In genomic region chr13:109293011-109293410, GRCm38 (mm10) we compare ENCODE assay signal across 27 mouse cellular contexts.
DNase-seq lines count a peak whose midpoint lies in the region; ATAC-seq and TF ChIP-seq lines count a peak whose summit lies in the region.
"Had no signal": no experiment of that assay in that cellular context is flagged by ENCODE, and none has a peak within 500 bp of the region (broad histone marks: within the 10 kb centered on the region; RNA-seq: fewer than 3 reads in every experiment).

No protein-coding gene starts in this region.

- peak; percentile 19 for DNase-seq in hindbrain, embryonic 10.5 days (ENCODE audit: low spot score)
- no peak for DNase-seq in midbrain, embryonic 11.5 days (ENCODE audit: low spot score, missing footprints)
- no peak for DNase-seq in midbrain, postnatal 0 days (ENCODE audit: low spot score)
- peak; percentile 31 for DNase-seq in embryo, embryonic 11 days
- peak; percentile 43 for DNase-seq in mesoderm, embryonic 11.5 days (ENCODE audit: low read depth, low spot score)
- no peak for DNase-seq in thymus, postnatal 10 days (ENCODE audit: low spot score in 2 of 2)
- no peak for DNase-seq in cerebellum, postnatal 25 days
- DNase-seq: adrenal gland, postnatal 10 days; adrenal gland, postnatal 36 days; B cell, adult 2 months; cerebellum, adult 18-20 months; cerebellum, adult 9-10 months; cerebellum, postnatal 14 days; forebrain, postnatal 0 days; gastrocnemius, adult 2 months; gastrocnemius, postnatal 14 days; heart, adult 11 months had no signal

- H3K27ac ChIP-seq in hindbrain, embryonic 10.5 days, result no peak overlapping the region
- H3K27ac ChIP-seq in hindbrain, embryonic 12.5 days, result no peak overlapping the region
- H3K27ac ChIP-seq in midbrain, embryonic 11.5 days (ENCODE audit: low read depth, low read length), result no peak overlapping the region
- H3K27ac ChIP-seq in midbrain, postnatal 0 days (ENCODE audit: low read depth, low read length), result no peak overlapping the region
- H3K27ac ChIP-seq: embryonic facial prominence, embryonic 12.5 days; embryonic facial prominence, embryonic 15.5 days; gastrocnemius, adult 2 months; hindbrain, embryonic 15.5 days; intestine, embryonic 15.5 days had no signal

- peaks cover 22% of the 10 kb centered on the region for H3K4me1 ChIP-seq in hindbrain, embryonic 10.5 days (replicated peaks)
- no peaks in the 10 kb centered on the region for H3K4me1 ChIP-seq in hindbrain, embryonic 12.5 days
- peaks cover 2% of the 10 kb centered on the region; the same call in 1 of the 2 replicates for H3K4me1 ChIP-seq in midbrain, embryonic 11.5 days (ENCODE audit: control insufficient read depth, insufficient read depth, low read length)
- H3K4me1 ChIP-seq in midbrain, postnatal 0 days (ENCODE audit: insufficient read depth, low read length), result 0 out of 2 replicates have a peak, but pooled peaks cover 3% of the 10 kb centered on the region
- H3K4me1 ChIP-seq: embryonic facial prominence, embryonic 15.5 days had no signal

- no peak for ATAC-seq in hindbrain, embryonic 12.5 days (ENCODE audit: low FRiP score)
- peak; percentile 45; the same call in 1 of the 2 replicates for ATAC-seq in midbrain, embryonic 11.5 days (ENCODE audit: low FRiP score)
- no peak for ATAC-seq in midbrain, postnatal 0 days (ENCODE audit: low FRiP score)
- ATAC-seq: forebrain, embryonic 14.5 days; forebrain, postnatal 0 days; intestine, embryonic 15.5 days; Patski had no signal

- H3K9me3 ChIP-seq in hindbrain, embryonic 10.5 days, result no peaks in the 10 kb centered on the region
- no peaks in the 10 kb centered on the region for H3K9me3 ChIP-seq in hindbrain, embryonic 12.5 days (replicated peaks)
- H3K9me3 ChIP-seq in midbrain, embryonic 11.5 days (ENCODE audit: control insufficient read depth, low read length), result no peaks in the 10 kb centered on the region
- H3K9me3 ChIP-seq in midbrain, postnatal 0 days (ENCODE audit: low read length), result no peaks in the 10 kb centered on the region
- H3K9me3 ChIP-seq: embryonic facial prominence, embryonic 12.5 days; embryonic facial prominence, embryonic 15.5 days; G1E; hindbrain, embryonic 15.5 days; intestine, embryonic 15.5 days had no signal

- no peak overlapping the region for H3K4me3 ChIP-seq in hindbrain, embryonic 10.5 days
- H3K4me3 ChIP-seq in hindbrain, embryonic 12.5 days, result no peak overlapping the region
- H3K4me3 ChIP-seq in midbrain, embryonic 11.5 days (ENCODE audit: low read depth, low read length), result no peak overlapping the region
- no peak overlapping the region for H3K4me3 ChIP-seq in midbrain, postnatal 0 days (ENCODE audit: low read depth, low read length)
- H3K4me3 ChIP-seq: embryonic facial prominence, embryonic 12.5 days; embryonic facial prominence, embryonic 15.5 days; gastrocnemius, adult 2 months; hindbrain, embryonic 15.5 days; intestine, embryonic 15.5 days had no signal

- no peak overlapping the region for H3K9ac ChIP-seq in hindbrain, embryonic 12.5 days
- H3K9ac ChIP-seq in midbrain, embryonic 11.5 days (ENCODE audit: low read length), result no peak overlapping the region
- no peak overlapping the region for H3K9ac ChIP-seq in midbrain, postnatal 0 days (replicated peaks; ENCODE audit: low read length, poor library complexity, severe bottlenecking)
- H3K9ac ChIP-seq: embryonic facial prominence, embryonic 12.5 days; embryonic facial prominence, embryonic 15.5 days; forebrain, postnatal 0 days; hindbrain, embryonic 15.5 days; intestine, embryonic 15.5 days had no signal

- H3K27me3 ChIP-seq in hindbrain, embryonic 10.5 days (ENCODE audit: insufficient read depth, poor library complexity, severe bottlenecking), result no peaks in the 10 kb centered on the region
- H3K27me3 ChIP-seq in hindbrain, embryonic 12.5 days, result no peaks in the 10 kb centered on the region
- H3K27me3 ChIP-seq in midbrain, embryonic 11.5 days (ENCODE audit: control insufficient read depth, insufficient read depth, low read length), result no peaks in the 10 kb centered on the region
- no peaks in the 10 kb centered on the region for H3K27me3 ChIP-seq in midbrain, postnatal 0 days (ENCODE audit: insufficient read depth, low read length)
- H3K27me3 ChIP-seq: CH12.LX; embryonic facial prominence, embryonic 12.5 days; embryonic facial prominence, embryonic 15.5 days; hindbrain, embryonic 15.5 days; intestine, embryonic 15.5 days had no signal

- H3K4me2 ChIP-seq in hindbrain, embryonic 12.5 days (replicated peaks), result no peak overlapping the region
- H3K4me2 ChIP-seq in midbrain, embryonic 11.5 days, result no peak overlapping the region
- no peak overlapping the region for H3K4me2 ChIP-seq in midbrain, postnatal 0 days (ENCODE audit: low read depth, low read length, poor library complexity, severe bottlenecking)
- H3K4me2 ChIP-seq: embryonic facial prominence, embryonic 12.5 days; embryonic facial prominence, embryonic 15.5 days; heart, embryonic 11.5 days; hindbrain, embryonic 15.5 days; intestine, embryonic 15.5 days had no signal

- no peaks in the 10 kb centered on the region for H3K36me3 ChIP-seq in hindbrain, embryonic 10.5 days
- no peaks in the 10 kb centered on the region for H3K36me3 ChIP-seq in hindbrain, embryonic 12.5 days
- H3K36me3 ChIP-seq in midbrain, embryonic 11.5 days (ENCODE audit: control insufficient read depth, insufficient read depth, low read length), result no peaks in the 10 kb centered on the region
- no peaks in the 10 kb centered on the region for H3K36me3 ChIP-seq in midbrain, postnatal 0 days (ENCODE audit: insufficient read depth, low read length)
- H3K36me3 ChIP-seq: embryonic facial prominence, embryonic 12.5 days; embryonic facial prominence, embryonic 15.5 days; G1E; hindbrain, embryonic 15.5 days; intestine, embryonic 15.5 days had no signal

- TF ChIP-seq CTCF in midbrain, postnatal 0 days (IDR thresholded peaks at IDR 0.05), result no peak

Comparison
In these comparisons a context has a peak if more than half of its experiments do, and no peak if none do; other contexts are left out.
1. DNase-seq: peak in hindbrain, embryonic 10.5 days (single experiment), embryo, embryonic 11 days (single experiment) and mesoderm, embryonic 11.5 days (single experiment); none in midbrain, embryonic 11.5 days (single experiment), midbrain, postnatal 0 days (single experiment), thymus, postnatal 10 days (0 of 2) and cerebellum, postnatal 25 days (0 of 2).